Mouse (Mus musculus): Measurements from ENCODE around the gene Ptpn3. TPM values are rescaled to one million over a fixed set of nuclear protein-coding genes. Genes with fewer than 3 reads are reported as not detected.
A peak's percentile ranks its signal among the peaks of the same experiment; 100 is the strongest.

Ptpn3 gene
- total RNA-seq, 1 experiment: 13.6 TPM

DNA sequence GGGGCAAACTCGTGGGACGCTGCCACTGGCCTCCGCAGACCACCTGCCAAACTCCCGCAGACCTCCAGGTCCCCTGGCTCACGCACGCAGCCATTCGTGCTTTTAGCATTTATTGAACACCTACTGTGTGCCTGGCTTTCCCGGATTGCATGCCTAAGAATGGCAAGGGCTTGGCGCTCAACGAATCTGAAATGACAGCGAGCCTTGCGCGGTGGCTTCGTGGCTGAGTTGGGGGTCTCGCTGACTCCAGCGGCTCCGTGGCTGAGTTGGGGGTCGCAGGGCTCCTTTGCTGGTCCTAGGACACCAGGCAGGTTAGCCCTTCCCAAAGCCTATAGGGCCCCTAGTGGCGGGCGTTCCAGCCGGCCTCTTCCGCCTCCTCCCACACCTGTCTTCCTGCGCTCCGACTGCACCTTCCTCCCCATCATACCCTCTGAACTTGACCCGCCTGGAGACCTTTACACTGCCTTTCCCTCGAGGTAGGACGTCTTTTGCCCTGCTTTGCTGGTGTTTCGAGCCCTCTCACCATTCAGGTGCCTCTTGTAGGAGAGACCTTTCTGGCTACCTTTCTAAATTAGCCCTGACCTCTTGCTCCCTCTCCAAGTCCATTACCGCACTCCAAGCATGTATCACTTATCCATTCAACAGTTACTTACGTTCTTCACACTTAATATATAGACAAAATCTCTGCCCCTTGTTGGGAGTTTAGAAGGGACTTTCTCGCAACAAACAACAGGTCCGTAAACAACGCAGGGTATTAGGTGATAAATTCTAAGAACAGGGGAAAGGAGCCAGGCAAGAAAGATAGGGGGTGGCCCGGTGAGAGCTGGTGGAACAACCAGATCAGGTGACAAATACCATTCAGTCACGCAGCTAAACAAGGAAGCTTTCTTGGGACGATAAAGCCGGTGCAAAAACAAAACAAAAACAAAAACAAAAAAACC is 898 bp downstream of the Ptpn3 start:
- Histone ChIP-seq H3K4me1 (ENCODE audit: control insufficient read depth in 2 of 2, insufficient read depth in 2 of 2, low read length in 2 of 2, poor library complexity in 1 of 2) (peaks cover 3 to 19% of the 10 kb centered on the region in 2 experiments; a peak in 3 of 4 replicates), H3K9me3 (ENCODE audit: control insufficient read depth, insufficient read depth, low read depth, low read length) (no peaks in the 10 kb centered on the region), H3K4me3 (ENCODE audit: insufficient read depth in 1 of 2, low read depth in 1 of 2, low read length in 2 of 2, poor library complexity in 1 of 2, severe bottlenecking in 1 of 2) (peak overlapping the region; percentile 77 to 94), H3K36me3 (ENCODE audit: control insufficient read depth, insufficient read depth, low read length, poor library complexity, severe bottlenecking) (peaks cover 4% of the 10 kb centered on the region; the same call in 1 of the 2 replicates), H3K9ac (ENCODE audit: insufficient read depth, low read depth, low read length, poor library complexity, severe bottlenecking) (peak overlapping the region; percentile 88), H3K27ac (ENCODE audit: insufficient read depth, low read depth, low read length, poor library complexity, severe bottlenecking) (peak overlapping the region; percentile 26; the same call in 1 of the 2 replicates)
- in situ Hi-C loops (cut with MboI; ENCODE audit: low sequenced_read_pairs in 2 of 2, unreplicated experiment in 2 of 2): no loop called here
- TF ChIP-seq HCFC1 (IDR thresholded peaks at IDR 0.05; ENCODE audit: borderline replicate concordance, insufficient read depth, low read length): no peak
- no peak for TF ChIP-seq ZNF384 (IDR thresholded peaks at IDR 0.05; ENCODE audit: low read depth, low read length)
- TF ChIP-seq ZC3H11A (IDR thresholded peaks at IDR 0.05; ENCODE audit: borderline replicate concordance, low read depth, low read length): no peak
- TF ChIP-seq MAFK (IDR thresholded peaks at IDR 0.05; ENCODE audit: insufficient read depth, low read depth, low read length): no peak
- TF ChIP-seq CHD2 (IDR thresholded peaks at IDR 0.05; ENCODE audit: low read depth, low read length): no peak
- no peak for DNase-seq (ENCODE audit: low read depth, low spot score)

DNA sequence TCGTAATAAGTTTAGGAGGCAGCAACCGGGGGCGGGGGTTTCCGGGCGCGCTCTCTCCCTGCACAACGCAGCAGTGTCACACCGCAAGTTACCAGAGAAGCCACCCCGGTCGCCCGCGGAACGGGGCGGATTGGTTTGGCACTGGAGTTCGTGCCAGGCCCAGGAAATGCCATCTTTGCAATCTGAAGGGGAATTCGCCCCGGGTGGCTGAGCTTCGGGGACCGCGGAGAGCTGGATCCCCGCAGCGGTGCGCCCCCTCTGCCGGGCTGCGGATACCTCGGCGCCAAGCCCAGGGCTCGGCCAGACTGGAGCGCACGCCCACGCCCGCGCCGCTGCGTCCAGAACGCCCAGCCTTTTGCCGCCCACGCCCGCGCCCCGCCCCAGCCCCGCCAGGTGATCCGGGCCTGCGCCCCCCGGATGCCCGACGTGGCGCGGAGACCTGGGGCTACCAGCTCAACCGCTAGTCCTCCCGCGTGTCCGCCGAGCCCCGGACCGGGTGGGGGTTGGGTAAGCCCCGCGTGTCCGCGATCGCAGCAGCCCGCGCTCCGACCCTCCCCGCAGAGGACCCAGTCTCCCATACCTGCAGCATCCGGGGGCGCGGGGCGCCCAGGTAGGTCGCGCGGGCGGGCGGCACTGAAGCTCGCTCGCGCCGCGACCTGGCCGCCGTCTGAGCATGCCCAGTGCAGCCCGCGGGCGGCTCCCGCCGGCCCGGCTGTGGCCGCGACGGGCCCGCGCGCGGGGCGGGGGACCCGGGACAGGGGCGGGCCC is 1.8 kb downstream of the Ptpn3 start:
- no peak for DNase-seq (ENCODE audit: low read depth, low spot score)
- peak overlapping the region; percentile 77 to 94 for H3K4me3 ChIP-seq (ENCODE audit: insufficient read depth in 1 of 2, low read depth in 1 of 2, low read length in 2 of 2, poor library complexity in 1 of 2, severe bottlenecking in 1 of 2)
- H3K27ac ChIP-seq (ENCODE audit: insufficient read depth, low read depth, low read length, poor library complexity, severe bottlenecking): no peak overlapping the region
- no peaks in the 10 kb centered on the region for H3K9me3 ChIP-seq (ENCODE audit: control insufficient read depth, insufficient read depth, low read depth, low read length)
- in situ Hi-C loops (cut with MboI; ENCODE audit: low sequenced_read_pairs in 2 of 2, unreplicated experiment in 2 of 2): no loop called here
- peaks cover 4% of the 10 kb centered on the region; the same call in 1 of the 2 replicates for H3K36me3 ChIP-seq (ENCODE audit: control insufficient read depth, insufficient read depth, low read length, poor library complexity, severe bottlenecking)
- peaks cover 3 to 26% of the 10 kb centered on the region in 2 experiments; a peak in 3 of 4 replicates for H3K4me1 ChIP-seq (ENCODE audit: control insufficient read depth in 2 of 2, insufficient read depth in 2 of 2, low read length in 2 of 2, poor library complexity in 1 of 2)
- TF ChIP-seq MAFK (IDR thresholded peaks at IDR 0.05; ENCODE audit: insufficient read depth, low read depth, low read length): no peak
- TF ChIP-seq HCFC1 (IDR thresholded peaks at IDR 0.05; ENCODE audit: borderline replicate concordance, insufficient read depth, low read length): 0 out of 2 replicates have a peak, but pooled peaks have one; percentile 11
- TF ChIP-seq ZNF384 (IDR thresholded peaks at IDR 0.05; ENCODE audit: low read depth, low read length): no peak
- TF ChIP-seq CHD2 (IDR thresholded peaks at IDR 0.05; ENCODE audit: low read depth, low read length): no peak
- TF ChIP-seq ZC3H11A (IDR thresholded peaks at IDR 0.05; ENCODE audit: borderline replicate concordance, low read depth, low read length): no peak
- peak overlapping the region; percentile 88 for H3K9ac ChIP-seq (ENCODE audit: insufficient read depth, low read depth, low read length, poor library complexity, severe bottlenecking)

DNA sequence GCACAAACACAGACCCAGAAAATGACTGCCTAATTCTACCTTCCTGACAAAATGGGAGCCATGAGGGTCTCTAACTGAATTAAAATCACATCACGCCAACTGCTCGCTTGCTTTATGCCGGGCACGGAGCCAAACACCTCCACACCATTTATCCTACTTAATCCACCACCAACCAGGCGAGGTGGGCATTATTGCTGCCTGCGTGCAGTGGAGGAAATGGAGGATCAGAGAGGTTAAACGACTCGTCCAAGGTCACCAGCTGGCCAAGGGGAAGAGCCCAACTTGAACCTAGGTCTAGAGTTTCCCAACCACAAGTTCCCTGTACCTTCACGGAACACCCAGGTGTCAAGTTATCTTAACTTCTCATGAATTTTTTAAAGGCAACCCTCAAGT is 2.3 kb downstream of the Ptpn3 start:
- Histone ChIP-seq H3K4me1 (ENCODE audit: control insufficient read depth in 2 of 2, insufficient read depth in 2 of 2, low read length in 2 of 2, poor library complexity in 1 of 2) (peaks cover 3 to 27% of the 10 kb centered on the region in 2 experiments; a peak in 3 of 4 replicates), H3K4me3 (ENCODE audit: insufficient read depth in 1 of 2, low read depth in 1 of 2, low read length in 2 of 2, poor library complexity in 1 of 2, severe bottlenecking in 1 of 2) (peak overlapping the region; percentile 77 to 94), H3K9me3 (ENCODE audit: control insufficient read depth, insufficient read depth, low read depth, low read length) (no peaks in the 10 kb centered on the region), H3K9ac (ENCODE audit: insufficient read depth, low read depth, low read length, poor library complexity, severe bottlenecking) (peak overlapping the region; percentile 88), H3K27ac (ENCODE audit: insufficient read depth, low read depth, low read length, poor library complexity, severe bottlenecking) (no peak overlapping the region), H3K36me3 (ENCODE audit: control insufficient read depth, insufficient read depth, low read length, poor library complexity, severe bottlenecking) (peaks cover 4% of the 10 kb centered on the region; the same call in 1 of the 2 replicates)
- in situ Hi-C loops (cut with MboI; ENCODE audit: low sequenced_read_pairs in 2 of 2, unreplicated experiment in 2 of 2): no loop called here
- TF ChIP-seq ZC3H11A (IDR thresholded peaks at IDR 0.05; ENCODE audit: borderline replicate concordance, low read depth, low read length) (0 out of 2 replicates have a peak, but pooled peaks have one; percentile 20), MAFK (IDR thresholded peaks at IDR 0.05; ENCODE audit: insufficient read depth, low read depth, low read length) (no peak)
- no peak for DNase-seq (ENCODE audit: low read depth, low spot score)

DNA sequence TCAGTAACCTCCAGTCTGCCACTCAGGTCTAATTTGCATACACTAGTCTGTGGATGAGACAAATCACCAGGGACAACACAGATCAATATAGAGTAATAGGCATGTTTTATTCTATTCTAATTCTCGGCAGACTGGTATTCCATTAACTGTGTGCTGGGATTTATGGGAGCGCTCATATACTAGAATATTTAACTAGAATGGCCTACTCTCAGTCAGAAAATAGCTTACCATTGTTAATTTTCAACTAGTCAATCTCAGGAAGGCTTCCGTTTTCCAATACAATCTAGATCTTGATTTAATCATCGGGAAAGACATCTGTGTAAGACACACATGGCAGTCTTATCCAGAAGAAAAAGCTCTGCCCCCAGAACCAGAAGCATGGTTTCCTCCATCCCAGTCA is 3.5 kb downstream of the Ptpn3 start:
- H3K36me3 ChIP-seq (ENCODE audit: control insufficient read depth, insufficient read depth, low read length, poor library complexity, severe bottlenecking): peaks cover 4% of the 10 kb centered on the region; the same call in 1 of the 2 replicates
- H3K4me3 ChIP-seq (ENCODE audit: insufficient read depth in 1 of 2, low read depth in 1 of 2, low read length in 2 of 2, poor library complexity in 1 of 2, severe bottlenecking in 1 of 2): no peak overlapping the region
- peaks cover 3 to 27% of the 10 kb centered on the region in 2 experiments; a peak in 3 of 4 replicates for H3K4me1 ChIP-seq (ENCODE audit: control insufficient read depth in 2 of 2, insufficient read depth in 2 of 2, low read length in 2 of 2, poor library complexity in 1 of 2)
- no peak overlapping the region for H3K9ac ChIP-seq (ENCODE audit: insufficient read depth, low read depth, low read length, poor library complexity, severe bottlenecking)
- no peaks in the 10 kb centered on the region for H3K9me3 ChIP-seq (ENCODE audit: control insufficient read depth, insufficient read depth, low read depth, low read length)
- no peak overlapping the region for H3K27ac ChIP-seq (ENCODE audit: insufficient read depth, low read depth, low read length, poor library complexity, severe bottlenecking)
- in situ Hi-C loops (cut with MboI; ENCODE audit: low sequenced_read_pairs in 2 of 2, unreplicated experiment in 2 of 2): no loop called here
- TF ChIP-seq ZC3H11A (IDR thresholded peaks at IDR 0.05; ENCODE audit: borderline replicate concordance, low read depth, low read length) (no peak), HCFC1 (IDR thresholded peaks at IDR 0.05; ENCODE audit: borderline replicate concordance, insufficient read depth, low read length) (no peak), CHD2 (IDR thresholded peaks at IDR 0.05; ENCODE audit: low read depth, low read length) (no peak), ZNF384 (IDR thresholded peaks at IDR 0.05; ENCODE audit: low read depth, low read length) (no peak), MAFK (IDR thresholded peaks at IDR 0.05; ENCODE audit: insufficient read depth, low read depth, low read length) (no peak)
- DNase-seq (ENCODE audit: low read depth, low spot score): no peak
